Comparison of ENCODE assay signal across 14 mouse cellular contexts in genomic region chr8:42958052-42958805, GRCm38 (mm10).
"Had no signal": no experiment of that assay in that cellular context is flagged by ENCODE, and none has a peak within 500 bp of the region (broad histone marks: within the 10 kb centered on the region; RNA-seq: fewer than 3 reads in every experiment).

No protein-coding gene starts in this region.

- H3K9ac ChIP-seq: kidney, embryonic 15.5 days; limb, embryonic 13.5 days; liver, embryonic 14.5 days; neural tube, embryonic 15.5 days had no signal

- H3K9me3 ChIP-seq: limb, embryonic 13.5 days; midbrain, embryonic 10.5 days; neural tube, embryonic 15.5 days had no signal

- H3K27me3 ChIP-seq: kidney, embryonic 15.5 days; limb, embryonic 13.5 days; neural tube, embryonic 15.5 days had no signal

- H3K4me2 ChIP-seq: kidney, embryonic 15.5 days; limb, embryonic 13.5 days; neural tube, embryonic 15.5 days had no signal

- DNase-seq: kidney, adult 2 months; kidney, postnatal 14 days; lung, adult 2 months; lung, postnatal 4 days; midbrain, embryonic 14.5 days; thymus, adult 18-20 months; thymus, postnatal 14 days had no signal

- H3K36me3 ChIP-seq: kidney, embryonic 15.5 days; limb, embryonic 13.5 days; midbrain, embryonic 10.5 days; neural tube, embryonic 15.5 days had no signal

- H3K27ac ChIP-seq: kidney, embryonic 15.5 days; limb, embryonic 13.5 days; liver, embryonic 14.5 days; midbrain, embryonic 10.5 days; neural tube, embryonic 15.5 days; stomach, postnatal 0 days had no signal

- H3K4me3 ChIP-seq: kidney, embryonic 15.5 days; limb, embryonic 13.5 days; midbrain, embryonic 10.5 days; myocyte; neural tube, embryonic 15.5 days had no signal

- H3K4me1 ChIP-seq: kidney, embryonic 15.5 days; limb, embryonic 13.5 days; midbrain, embryonic 10.5 days; neural tube, embryonic 15.5 days had no signal
